Mouse (Mus musculus): Measurements from ENCODE around the gene Wdr90. TPM values are rescaled to one million over a fixed set of nuclear protein-coding genes. Genes with fewer than 3 reads are reported as not detected.
A peak's percentile ranks its signal among the peaks of the same experiment; 100 is the strongest.

Wdr90 gene
- total RNA-seq, 1 experiment = 24.7 TPM

GRCm38 (mm10) chr17:25867509-25867835, 6.2 kb upstream of the Wdr90 start:
- peak overlapping the region; percentile 85 to 93 for H3K4me3 ChIP-seq (ENCODE audit: insufficient read depth in 1 of 2, low read depth in 1 of 2, low read length in 2 of 2, poor library complexity in 1 of 2, severe bottlenecking in 1 of 2)
- in situ Hi-C loops (cut with MboI; ENCODE audit: low sequenced_read_pairs in 2 of 2, unreplicated experiment in 2 of 2) = no loop called here
- no peaks in the 10 kb centered on the region for H3K9me3 ChIP-seq (ENCODE audit: control insufficient read depth, insufficient read depth, low read depth, low read length)
- DNase-seq (ENCODE audit: low read depth, low spot score) = no peak
- no peaks in the 10 kb centered on the region for H3K36me3 ChIP-seq (ENCODE audit: control insufficient read depth, insufficient read depth, low read length, poor library complexity, severe bottlenecking)
- H3K9ac ChIP-seq (ENCODE audit: insufficient read depth, low read depth, low read length, poor library complexity, severe bottlenecking) = peak overlapping the region; percentile 72
- H3K4me1 ChIP-seq (ENCODE audit: control insufficient read depth in 2 of 2, insufficient read depth in 2 of 2, low read length in 2 of 2, poor library complexity in 1 of 2) = peaks cover 4 to 10% of the 10 kb centered on the region in 2 experiments; a peak in 2 of 4 replicates
- no peak for TF ChIP-seq CHD2 (IDR thresholded peaks at IDR 0.05; ENCODE audit: low read depth, low read length)
- TF ChIP-seq MAFK (IDR thresholded peaks at IDR 0.05; ENCODE audit: insufficient read depth, low read depth, low read length) = no peak
- TF ChIP-seq ZC3H11A (IDR thresholded peaks at IDR 0.05; ENCODE audit: borderline replicate concordance, low read depth, low read length) = no peak
- no peak for TF ChIP-seq HCFC1 (IDR thresholded peaks at IDR 0.05; ENCODE audit: borderline replicate concordance, insufficient read depth, low read length)
- TF ChIP-seq ZNF384 (IDR thresholded peaks at IDR 0.05; ENCODE audit: low read depth, low read length) = no peak
- no peak overlapping the region for H3K27ac ChIP-seq (ENCODE audit: insufficient read depth, low read depth, low read length, poor library complexity, severe bottlenecking)

DNA sequence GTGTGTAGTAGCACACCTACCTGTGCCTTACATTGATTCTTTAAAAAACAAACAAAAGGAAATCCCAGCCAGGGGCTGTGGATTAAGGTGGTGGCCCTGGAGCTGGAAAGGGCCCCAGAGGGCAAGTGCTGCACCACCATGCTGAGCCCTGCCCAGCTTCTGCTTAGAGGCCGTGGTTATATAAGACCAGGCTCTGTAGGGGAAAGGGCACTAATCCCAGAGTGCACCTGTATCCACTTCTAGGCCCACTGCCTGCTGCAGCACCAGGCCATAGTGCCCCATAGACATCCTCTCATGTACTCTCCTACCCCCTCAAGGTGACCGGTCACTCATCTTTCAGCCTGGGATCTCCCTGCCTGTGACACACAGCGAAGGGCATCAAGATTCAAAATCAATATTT, 4.9 kb upstream of the Wdr90 start:
- DNase-seq (ENCODE audit: low read depth, low spot score) = no peak
- in situ Hi-C loops (cut with MboI; ENCODE audit: low sequenced_read_pairs in 2 of 2, unreplicated experiment in 2 of 2) = no loop called here
- Histone ChIP-seq H3K4me3 (ENCODE audit: insufficient read depth in 1 of 2, low read depth in 1 of 2, low read length in 2 of 2, poor library complexity in 1 of 2, severe bottlenecking in 1 of 2) (no peak overlapping the region), H3K4me1 (ENCODE audit: control insufficient read depth in 2 of 2, insufficient read depth in 2 of 2, low read length in 2 of 2, poor library complexity in 1 of 2) (peaks cover 4 to 10% of the 10 kb centered on the region in 2 experiments; a peak in 2 of 4 replicates), H3K36me3 (ENCODE audit: control insufficient read depth, insufficient read depth, low read length, poor library complexity, severe bottlenecking) (no peaks in the 10 kb centered on the region), H3K9me3 (ENCODE audit: control insufficient read depth, insufficient read depth, low read depth, low read length) (no peaks in the 10 kb centered on the region), H3K9ac (ENCODE audit: insufficient read depth, low read depth, low read length, poor library complexity, severe bottlenecking) (no peak overlapping the region), H3K27ac (ENCODE audit: insufficient read depth, low read depth, low read length, poor library complexity, severe bottlenecking) (no peak overlapping the region)
- TF ChIP-seq ZC3H11A (IDR thresholded peaks at IDR 0.05; ENCODE audit: borderline replicate concordance, low read depth, low read length) = no peak
- no peak for TF ChIP-seq MAFK (IDR thresholded peaks at IDR 0.05; ENCODE audit: insufficient read depth, low read depth, low read length)
- TF ChIP-seq HCFC1 (IDR thresholded peaks at IDR 0.05; ENCODE audit: borderline replicate concordance, insufficient read depth, low read length) = no peak
- no peak for TF ChIP-seq ZNF384 (IDR thresholded peaks at IDR 0.05; ENCODE audit: low read depth, low read length)
- no peak for TF ChIP-seq CHD2 (IDR thresholded peaks at IDR 0.05; ENCODE audit: low read depth, low read length)

DNA sequence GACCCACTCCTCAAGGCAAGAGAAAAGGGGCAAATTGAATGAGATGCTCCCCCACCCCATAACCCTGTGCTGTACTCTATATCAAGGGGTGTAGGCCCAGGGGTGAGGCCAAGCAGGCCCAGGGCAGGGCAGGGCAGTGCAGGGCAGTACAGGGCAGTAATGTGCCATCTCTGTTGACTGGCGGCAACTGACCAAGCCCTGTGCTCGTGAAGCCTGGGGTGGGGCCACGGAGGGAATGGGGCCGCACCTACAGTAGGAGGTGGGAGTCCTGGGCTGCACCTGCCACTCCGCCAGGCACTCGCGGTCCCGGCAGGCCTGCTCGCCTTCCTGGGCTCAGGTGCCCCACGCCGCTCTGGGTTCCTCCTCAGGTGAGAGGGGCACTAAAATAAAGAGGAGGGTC, 4.0 kb upstream of the Wdr90 start:
- H3K9ac ChIP-seq (ENCODE audit: insufficient read depth, low read depth, low read length, poor library complexity, severe bottlenecking) = no peak overlapping the region
- no peaks in the 10 kb centered on the region for H3K9me3 ChIP-seq (ENCODE audit: control insufficient read depth, insufficient read depth, low read depth, low read length)
- H3K4me1 ChIP-seq (ENCODE audit: control insufficient read depth in 2 of 2, insufficient read depth in 2 of 2, low read length in 2 of 2, poor library complexity in 1 of 2) = peaks cover 4 to 12% of the 10 kb centered on the region in 2 experiments; a peak in 2 of 4 replicates
- H3K4me3 ChIP-seq (ENCODE audit: insufficient read depth in 1 of 2, low read depth in 1 of 2, low read length in 2 of 2, poor library complexity in 1 of 2, severe bottlenecking in 1 of 2) = no peak overlapping the region; a peak in 1 of 4 replicates
- DNase-seq (ENCODE audit: low read depth, low spot score) = no peak
- H3K27ac ChIP-seq (ENCODE audit: insufficient read depth, low read depth, low read length, poor library complexity, severe bottlenecking) = no peak overlapping the region
- in situ Hi-C loops (cut with MboI; ENCODE audit: low sequenced_read_pairs in 2 of 2, unreplicated experiment in 2 of 2) = no loop called here
- no peak for TF ChIP-seq MAFK (IDR thresholded peaks at IDR 0.05; ENCODE audit: insufficient read depth, low read depth, low read length)
- TF ChIP-seq ZC3H11A (IDR thresholded peaks at IDR 0.05; ENCODE audit: borderline replicate concordance, low read depth, low read length) = no peak
- no peak for TF ChIP-seq HCFC1 (IDR thresholded peaks at IDR 0.05; ENCODE audit: borderline replicate concordance, insufficient read depth, low read length)
- TF ChIP-seq ZNF384 (IDR thresholded peaks at IDR 0.05; ENCODE audit: low read depth, low read length) = no peak
- no peak for TF ChIP-seq CHD2 (IDR thresholded peaks at IDR 0.05; ENCODE audit: low read depth, low read length)
- H3K36me3 ChIP-seq (ENCODE audit: control insufficient read depth, insufficient read depth, low read length, poor library complexity, severe bottlenecking) = no peaks in the 10 kb centered on the region

DNA sequence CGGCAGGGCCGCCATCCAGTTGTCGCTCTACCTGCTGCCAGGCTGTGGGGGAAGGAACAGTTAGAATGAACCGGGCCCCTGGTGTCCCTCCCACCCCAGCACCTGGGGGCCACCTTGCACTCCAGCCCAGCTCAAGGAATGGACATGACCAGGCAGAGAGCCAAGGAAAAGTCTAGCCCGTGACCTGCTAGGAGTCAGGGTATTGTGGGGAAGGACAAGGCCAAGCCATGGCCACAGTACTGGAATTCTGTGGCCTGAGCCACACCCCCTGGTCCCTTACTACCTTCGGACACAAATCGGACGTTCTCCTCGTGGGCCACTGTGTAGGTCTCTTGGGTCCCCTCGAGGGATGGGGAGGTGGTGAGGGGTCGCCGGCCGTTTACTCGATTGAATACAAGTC, 3.0 kb upstream of the Wdr90 start:
- no peaks in the 10 kb centered on the region for H3K9me3 ChIP-seq (ENCODE audit: control insufficient read depth, insufficient read depth, low read depth, low read length)
- no peak overlapping the region for H3K4me3 ChIP-seq (ENCODE audit: insufficient read depth in 1 of 2, low read depth in 1 of 2, low read length in 2 of 2, poor library complexity in 1 of 2, severe bottlenecking in 1 of 2)
- H3K36me3 ChIP-seq (ENCODE audit: control insufficient read depth, insufficient read depth, low read length, poor library complexity, severe bottlenecking) = no peaks in the 10 kb centered on the region
- H3K27ac ChIP-seq (ENCODE audit: insufficient read depth, low read depth, low read length, poor library complexity, severe bottlenecking) = no peak overlapping the region
- peaks cover 4 to 9% of the 10 kb centered on the region in 2 experiments; a peak in 2 of 4 replicates for H3K4me1 ChIP-seq (ENCODE audit: control insufficient read depth in 2 of 2, insufficient read depth in 2 of 2, low read length in 2 of 2, poor library complexity in 1 of 2)
- TF ChIP-seq MAFK (IDR thresholded peaks at IDR 0.05; ENCODE audit: insufficient read depth, low read depth, low read length) (no peak), HCFC1 (IDR thresholded peaks at IDR 0.05; ENCODE audit: borderline replicate concordance, insufficient read depth, low read length) (no peak), CHD2 (IDR thresholded peaks at IDR 0.05; ENCODE audit: low read depth, low read length) (no peak), ZNF384 (IDR thresholded peaks at IDR 0.05; ENCODE audit: low read depth, low read length) (no peak), ZC3H11A (IDR thresholded peaks at IDR 0.05; ENCODE audit: borderline replicate concordance, low read depth, low read length) (no peak)
- no peak overlapping the region for H3K9ac ChIP-seq (ENCODE audit: insufficient read depth, low read depth, low read length, poor library complexity, severe bottlenecking)
- in situ Hi-C loops (cut with MboI; ENCODE audit: low sequenced_read_pairs in 2 of 2, unreplicated experiment in 2 of 2) = no loop called here
- no peak for DNase-seq (ENCODE audit: low read depth, low spot score)

GRCm38 (mm10) chr17:25863681-25864080, 2.4 kb upstream of the Wdr90 start:
- peaks cover 0 to 7% of the 10 kb centered on the region in 2 experiments; a peak in 2 of 4 replicates for H3K4me1 ChIP-seq (ENCODE audit: control insufficient read depth in 2 of 2, insufficient read depth in 2 of 2, low read length in 2 of 2, poor library complexity in 1 of 2)
- H3K9me3 ChIP-seq (ENCODE audit: control insufficient read depth, insufficient read depth, low read depth, low read length) = no peaks in the 10 kb centered on the region
- H3K9ac ChIP-seq (ENCODE audit: insufficient read depth, low read depth, low read length, poor library complexity, severe bottlenecking) = no peak overlapping the region
- no peak for DNase-seq (ENCODE audit: low read depth, low spot score)
- H3K36me3 ChIP-seq (ENCODE audit: control insufficient read depth, insufficient read depth, low read length, poor library complexity, severe bottlenecking) = no peaks in the 10 kb centered on the region
- TF ChIP-seq ZC3H11A (IDR thresholded peaks at IDR 0.05; ENCODE audit: borderline replicate concordance, low read depth, low read length) (no peak), CHD2 (IDR thresholded peaks at IDR 0.05; ENCODE audit: low read depth, low read length) (no peak), HCFC1 (IDR thresholded peaks at IDR 0.05; ENCODE audit: borderline replicate concordance, insufficient read depth, low read length) (no peak), ZNF384 (IDR thresholded peaks at IDR 0.05; ENCODE audit: low read depth, low read length) (no peak), MAFK (IDR thresholded peaks at IDR 0.05; ENCODE audit: insufficient read depth, low read depth, low read length) (no peak)
- H3K27ac ChIP-seq (ENCODE audit: insufficient read depth, low read depth, low read length, poor library complexity, severe bottlenecking) = no peak overlapping the region
- H3K4me3 ChIP-seq (ENCODE audit: insufficient read depth in 1 of 2, low read depth in 1 of 2, low read length in 2 of 2, poor library complexity in 1 of 2, severe bottlenecking in 1 of 2) = no peak overlapping the region
- in situ Hi-C loops (cut with MboI; ENCODE audit: low sequenced_read_pairs in 2 of 2, unreplicated experiment in 2 of 2) = no loop called here
